Mouse (Mus musculus) kidney, adult 2 months (tissue): ENCODE measurements around the gene Ntf5.

Source experiments
- CTCF ChIP-seq: fragments of 200-500 bp; conservative IDR thresholded peaks from 2 replicates; pipeline ENCODE4 v1.5.1; 2011; ENCODE audit warnings: low read depth, mild to moderate bottlenecking, control low read depth, low read length, moderate library complexity, mixed read lengths; ENCODE audit not compliant: insufficient read depth, insufficient read length
- POLR2A ChIP-seq: fragments of 200-500 bp; IDR thresholded peaks from one replicate; pipeline ENCODE4 v1.6.1; 2011; ENCODE audit warnings: low read depth, low read length, control low read depth

GRCm38 (mm10) chr7:45449974-45450373, 36.5 kb downstream of the Ntf5 start:
- no peak for TF ChIP-seq CTCF
- no peak for TF ChIP-seq POLR2A
